Mouse (Mus musculus) CH12F3 (cell line): ENCODE results near the gene Olfr157.

Experiments
- in situ Hi-C: fragments of 300-500 bp; cut with MboI; formaldehyde crosslinking; loops from 2 replicates; pipeline ENCODE4 v1.14.3; 2020; ENCODE audit warnings: low sequenced_read_pairs

The Olfr157 gene

DNA sequence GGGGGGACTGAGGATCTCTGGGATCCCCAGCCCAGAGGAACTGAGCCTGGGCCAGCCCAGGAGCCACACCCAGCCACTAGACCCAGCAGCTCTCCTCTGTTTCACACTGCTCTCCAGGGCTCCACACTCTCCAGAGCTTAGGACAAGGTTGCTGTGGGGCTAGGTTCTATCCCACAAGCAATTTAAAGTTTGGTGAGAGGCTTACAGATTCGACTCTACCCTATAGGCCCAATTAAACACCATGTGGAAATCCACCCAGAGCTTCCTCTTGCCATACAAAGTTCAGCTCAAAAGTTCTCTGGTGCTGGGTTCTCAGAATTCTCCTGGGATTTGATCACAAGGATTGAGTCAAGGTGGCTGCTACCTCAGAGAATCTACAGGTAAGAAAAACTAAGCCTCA lies at the start of gene Olfr157:
Olfr157 (minus strand) TSS at position 101 of the 400 bp plus-strand sequence.
- in situ Hi-C loops = no loop called here

DNA sequence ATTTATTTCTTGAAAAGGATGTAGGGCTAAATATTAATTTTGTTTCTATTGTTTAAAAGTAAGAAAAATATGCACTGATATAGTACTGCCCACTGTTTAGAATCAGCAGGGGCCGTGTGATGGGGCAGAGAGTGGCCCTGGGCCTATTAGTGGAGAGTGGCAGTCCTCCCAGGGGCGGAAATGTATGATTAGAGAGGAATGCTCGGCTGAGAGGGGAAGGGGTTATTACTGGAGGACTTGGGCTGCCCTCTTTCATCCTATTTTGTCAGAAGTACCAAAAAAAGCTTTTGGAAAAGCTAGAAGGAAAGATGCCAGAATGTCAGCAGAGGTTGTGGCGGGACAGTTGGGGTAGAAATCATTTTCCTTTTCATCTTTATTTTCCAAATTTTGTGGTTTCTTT lies 44.2 kb upstream of the Olfr157 start:
- in situ Hi-C loops = no loop called here

DNA sequence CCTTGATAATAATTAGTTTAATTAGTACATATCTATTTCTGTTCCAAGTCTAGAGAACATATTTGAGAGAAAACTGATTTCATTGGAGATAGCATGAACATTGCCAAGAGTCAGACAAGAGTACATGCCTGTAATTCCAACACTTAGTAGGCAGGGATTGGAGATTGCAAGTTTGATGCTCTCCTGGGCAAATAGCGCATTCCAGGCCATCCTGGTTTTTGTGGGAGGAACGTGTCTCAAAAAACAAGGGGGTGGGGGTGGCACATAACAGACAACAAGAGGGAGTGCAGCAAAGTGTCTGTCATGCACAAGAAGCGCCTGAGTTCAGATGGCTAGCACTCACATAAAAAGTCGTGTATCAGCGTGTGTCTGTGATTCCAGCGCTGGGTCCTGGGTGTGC lies 39.6 kb upstream of the Olfr157 start:
- in situ Hi-C loops = no loop called here

DNA sequence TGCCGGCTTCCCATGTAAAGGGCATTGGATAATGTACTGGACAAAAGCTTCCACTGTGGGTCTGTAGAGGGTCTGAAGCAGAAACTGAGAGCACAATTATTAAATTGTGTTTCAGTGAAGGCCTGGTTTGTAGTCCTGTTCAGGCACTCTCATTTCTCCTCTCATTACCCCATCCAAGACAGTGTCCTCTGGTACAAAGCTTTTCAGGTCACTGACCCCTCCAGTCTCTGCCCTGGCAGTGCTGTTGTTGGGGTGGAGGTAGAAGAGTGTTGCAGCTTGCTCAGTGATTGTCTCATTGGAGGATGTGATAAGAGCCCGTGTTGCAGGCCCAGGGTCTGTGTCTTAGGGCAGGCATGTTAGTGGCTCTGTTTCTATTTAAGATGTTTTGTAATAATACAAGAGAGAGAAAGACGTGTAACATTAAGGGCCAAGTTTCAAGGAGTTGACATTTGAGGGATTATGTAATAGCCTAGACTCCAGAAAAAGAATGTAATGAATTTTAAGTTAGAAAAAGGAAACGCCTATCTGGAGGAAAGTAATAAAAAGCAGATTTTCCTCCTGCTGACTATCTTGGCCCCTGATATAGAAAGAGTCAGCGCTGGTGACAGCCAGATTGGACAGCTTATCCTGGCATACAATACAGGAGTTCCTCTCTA lies 38.2 kb upstream of the Olfr157 start:
- in situ Hi-C loops = no loop called here

DNA sequence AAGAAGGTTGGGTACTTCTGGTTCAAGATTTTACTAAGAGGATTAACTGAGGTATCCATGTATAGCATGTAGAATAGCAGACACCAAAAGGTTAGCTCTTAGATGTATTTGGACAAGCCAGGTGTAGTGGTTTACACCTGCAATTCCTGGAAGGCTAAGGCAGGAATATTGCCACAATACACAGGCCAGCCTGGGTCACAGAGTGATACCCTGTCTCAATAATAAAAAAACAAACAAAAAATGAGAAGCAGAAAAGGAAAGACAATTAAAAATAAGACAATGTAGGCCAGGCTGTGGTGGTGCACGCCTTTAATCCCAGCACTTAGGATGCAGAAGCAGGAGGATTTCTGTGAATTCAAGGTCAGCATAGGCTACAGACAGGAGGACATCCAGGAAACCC lies 37.2 kb upstream of the Olfr157 start:
- in situ Hi-C loops = no loop called here

DNA sequence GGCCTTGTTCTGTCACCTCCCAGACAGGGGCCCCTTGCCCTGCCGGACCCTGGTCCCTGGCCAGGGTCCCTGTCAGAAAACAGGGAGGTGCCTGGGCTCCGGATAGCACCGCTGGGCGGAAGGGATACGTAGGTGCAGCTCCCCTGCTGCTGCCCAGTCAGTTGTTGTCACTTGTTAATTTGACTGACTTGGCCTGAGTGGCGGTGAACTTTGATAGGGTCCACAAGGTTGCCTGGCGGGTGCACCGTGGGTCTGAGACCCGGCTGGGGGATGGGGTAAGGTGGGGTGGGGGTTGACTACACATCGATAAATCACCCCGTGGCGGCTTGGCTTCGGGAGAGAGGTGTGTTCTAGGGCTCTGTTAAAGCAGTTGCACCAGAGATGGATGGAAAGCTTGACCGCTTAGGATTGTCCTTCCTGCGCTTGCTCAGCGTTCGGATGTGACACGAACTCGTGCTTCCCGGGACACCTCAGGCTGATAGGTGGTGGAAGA lies 36.0 kb upstream of the Olfr157 start:
- in situ Hi-C loops = no loop called here

DNA sequence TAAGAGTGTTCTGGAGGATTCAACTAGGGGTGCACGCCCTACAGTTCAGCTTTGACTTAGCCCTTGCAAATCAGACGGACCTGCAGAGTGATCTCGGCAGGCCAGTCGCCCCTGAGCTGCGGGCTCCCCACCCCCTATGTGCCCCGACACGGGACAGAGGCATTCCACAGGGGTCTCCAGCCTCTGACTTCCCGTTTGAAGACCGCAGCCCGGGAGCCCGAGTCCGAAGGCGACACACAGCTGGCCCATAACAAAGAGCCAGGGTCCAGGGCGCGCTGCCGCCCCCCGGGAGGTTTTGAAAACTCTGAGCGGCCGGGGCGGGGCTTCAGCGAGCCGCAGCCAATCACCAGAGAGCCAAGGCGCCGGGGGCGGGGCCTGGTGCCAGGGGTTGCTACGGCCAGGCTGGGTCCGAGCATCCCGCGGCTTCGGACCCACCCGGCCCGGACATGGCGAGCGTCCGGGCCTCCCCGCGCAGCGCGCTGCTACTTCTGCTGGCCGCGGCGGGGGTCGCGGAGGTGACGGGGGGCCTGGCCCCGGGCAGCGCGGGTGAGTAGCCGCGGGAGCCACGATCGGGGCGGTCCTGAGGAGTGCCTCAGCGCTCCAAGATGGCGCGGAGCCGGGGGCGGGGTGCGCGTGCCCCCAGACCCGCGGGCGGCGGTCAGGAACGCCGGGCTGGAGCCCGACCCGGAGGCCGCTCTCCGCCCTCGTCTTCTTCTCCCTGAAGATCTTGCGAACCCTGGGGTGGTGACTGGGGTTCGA lies 35.3 kb upstream of the Olfr157 start, which contains the start of gene Reck:
Reck (plus strand) TSS at position 371 of the 759 bp plus-strand sequence.
- in situ Hi-C loops = no loop called here

DNA sequence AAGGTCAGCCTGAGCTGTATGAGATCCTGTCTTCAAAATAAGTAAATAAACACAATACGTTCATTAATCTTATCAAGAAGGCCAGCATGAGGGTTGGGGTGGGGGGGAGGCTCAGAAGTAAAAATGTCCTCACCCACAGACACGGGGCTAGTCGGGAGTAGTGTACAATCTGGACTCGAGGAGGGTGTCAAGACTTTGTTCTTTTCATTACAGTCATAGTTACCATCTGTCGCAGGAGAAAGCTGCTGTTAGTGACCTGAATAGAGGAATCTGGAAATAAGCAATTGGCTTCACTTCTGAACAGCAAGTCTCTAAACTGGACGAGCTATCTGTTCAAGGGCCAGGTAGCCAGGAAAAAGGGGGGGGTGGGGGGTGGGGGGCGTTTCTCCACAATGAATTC lies 34.5 kb upstream of the Olfr157 start:
- in situ Hi-C loops = loop anchor here (25.0 kb wide), 2 partner anchors 137 to 437 kb away; partner anchors contain the start of genes Fam166b, Hrct1, Spaar and Tesk1

DNA sequence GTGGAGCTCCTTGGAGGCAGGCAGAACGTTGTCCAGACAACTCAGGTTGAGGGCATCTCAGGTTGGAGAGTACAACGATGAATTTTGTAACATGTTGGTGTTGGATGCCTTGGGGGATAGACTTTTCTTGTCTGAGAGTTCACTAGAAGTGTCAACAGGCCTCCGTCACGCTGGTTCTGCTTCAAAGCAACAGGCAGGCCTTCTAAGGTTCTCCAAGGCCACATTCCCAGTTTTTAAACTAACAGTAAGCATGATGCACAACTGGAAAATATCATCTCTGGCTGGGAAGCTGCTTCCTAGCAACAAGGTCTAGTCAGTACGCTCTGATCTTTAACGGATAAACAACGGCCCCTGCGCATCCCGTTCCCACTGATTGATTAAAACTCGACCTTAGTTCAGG lies 29.8 kb upstream of the Olfr157 start:
- in situ Hi-C loops = loop anchor here (25.0 kb wide), 2 partner anchors 133 to 433 kb away; partner anchors contain the start of genes Fam166b, Hrct1, Spaar and Tesk1

DNA sequence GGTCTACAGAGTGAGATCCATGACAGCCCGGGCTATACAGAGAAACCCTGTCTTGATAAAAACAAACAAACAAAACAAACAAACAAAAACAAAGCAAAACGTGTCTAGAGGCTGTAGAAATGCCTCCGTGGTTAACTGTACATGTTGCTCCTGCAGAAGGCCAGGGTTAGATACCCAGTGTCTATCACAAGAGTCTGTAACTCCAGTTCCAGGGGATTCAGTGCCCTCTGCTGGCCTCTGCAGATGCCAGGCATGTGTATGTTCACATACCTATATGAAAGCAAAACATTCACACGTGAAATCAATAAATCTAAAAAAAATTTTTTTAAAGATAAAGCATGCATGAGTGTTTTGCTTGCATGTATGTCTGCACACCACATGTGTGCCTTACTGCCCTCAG lies 23.3 kb upstream of the Olfr157 start:
- in situ Hi-C loops = loop anchor here (25.0 kb wide), 2 partner anchors 126 to 426 kb away; partner anchors contain the start of genes Fam166b, Hrct1, Spaar and Tesk1

DNA sequence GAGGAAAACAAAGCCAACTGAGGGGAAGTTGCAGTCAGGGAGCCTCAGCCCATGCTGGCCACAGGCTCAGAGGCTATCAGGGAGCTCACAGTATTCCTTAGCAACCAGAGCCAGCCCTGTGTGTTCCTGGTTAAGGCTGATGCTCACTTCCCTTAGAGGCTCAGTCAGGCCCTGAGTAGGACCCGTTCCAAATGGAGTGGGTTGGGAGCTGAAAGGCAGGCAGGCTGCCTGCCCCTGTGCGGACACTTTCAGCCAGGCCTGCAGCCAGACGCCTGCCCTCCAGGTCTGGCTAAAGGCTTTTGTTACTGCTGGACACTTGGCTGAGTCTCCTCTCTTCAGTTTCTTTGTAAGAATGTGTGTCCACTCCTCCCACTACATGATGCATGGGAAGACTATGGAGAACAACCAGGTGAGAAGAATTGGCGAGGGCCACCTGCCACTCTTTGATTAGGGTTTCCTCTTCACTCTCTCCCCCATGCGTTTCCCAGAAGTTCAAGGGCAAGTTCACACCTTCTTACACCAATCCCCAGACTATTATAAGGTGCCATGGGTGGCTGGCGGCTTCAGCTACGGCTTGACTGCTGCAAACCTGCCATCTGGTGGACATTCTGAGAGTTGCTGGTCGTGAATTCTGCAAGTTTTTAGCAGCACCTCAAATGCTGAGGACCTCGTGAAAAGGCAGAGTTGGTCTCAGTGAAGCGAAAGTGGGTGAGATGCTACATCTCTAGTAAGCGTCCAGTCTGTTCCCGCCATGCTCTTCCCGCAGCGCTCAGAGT lies 20.9 kb upstream of the Olfr157 start:
- in situ Hi-C loops = loop anchor here (25.0 kb wide), 2 partner anchors 124 to 424 kb away; partner anchors contain the start of genes Fam166b, Hrct1, Spaar and Tesk1

DNA sequence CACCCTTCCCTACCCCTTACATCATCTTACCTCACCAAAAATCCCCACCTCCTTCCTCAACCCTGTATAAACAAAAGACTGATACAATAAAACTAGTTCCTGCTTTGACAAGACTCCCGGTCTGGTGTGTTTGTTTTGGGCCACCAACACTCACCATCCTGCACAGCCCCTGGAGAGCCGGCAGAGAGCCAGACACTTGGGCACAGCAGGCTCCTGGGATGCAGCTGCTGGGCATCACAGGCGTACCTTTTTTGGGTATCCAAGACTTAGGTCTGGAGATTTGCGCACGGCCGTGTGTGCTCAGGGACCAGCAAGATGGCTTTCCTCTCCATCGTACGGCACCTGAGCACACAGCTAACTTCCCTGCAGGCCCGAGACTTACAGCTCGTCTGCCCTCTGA lies 19.9 kb upstream of the Olfr157 start:
- in situ Hi-C loops = loop anchor here (25.0 kb wide), 2 partner anchors 123 to 423 kb away; partner anchors contain the start of genes Fam166b, Hrct1, Spaar and Tesk1

DNA sequence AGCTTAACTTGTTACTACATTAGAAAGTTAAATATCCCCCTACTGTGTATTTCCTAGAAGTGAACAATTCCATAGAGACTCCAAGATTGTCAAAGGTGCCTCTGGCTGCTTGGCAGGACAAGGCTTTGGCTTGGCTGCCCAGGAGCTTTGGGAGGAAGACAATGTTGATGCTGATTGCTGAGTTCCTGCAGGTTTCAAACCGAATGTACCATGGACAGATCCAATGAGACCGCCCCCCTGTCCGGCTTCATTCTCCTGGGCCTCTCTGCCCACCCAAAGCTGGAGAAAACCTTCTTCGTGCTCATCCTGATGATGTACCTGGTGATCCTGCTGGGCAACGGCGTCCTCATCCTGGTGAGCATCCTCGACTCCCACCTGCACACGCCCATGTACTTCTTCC lies 14.1 kb upstream of the Olfr157 start:
- in situ Hi-C loops = loop anchor here (25.0 kb wide), 2 partner anchors 117 to 417 kb away; partner anchors contain the start of genes Fam166b, Hrct1, Spaar and Tesk1

DNA sequence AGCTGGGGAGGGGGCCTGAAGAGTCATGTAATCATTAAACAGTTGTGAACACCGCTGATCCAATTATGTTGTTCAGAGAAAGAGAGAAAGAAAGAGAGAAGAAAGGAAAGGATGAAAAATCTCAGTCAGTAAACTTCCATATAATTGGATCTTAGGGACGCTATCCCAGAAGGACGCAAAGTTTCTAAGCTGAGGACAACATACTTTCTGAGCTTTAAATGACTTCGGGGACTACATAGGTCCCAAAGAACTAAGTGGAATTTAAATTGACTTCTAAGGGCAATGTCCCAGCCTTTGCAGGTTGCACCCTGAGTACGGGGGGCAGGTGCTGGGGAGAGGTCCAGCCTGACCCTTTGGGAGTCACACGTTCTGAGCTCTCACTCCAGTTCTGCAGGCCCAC lies 11.3 kb upstream of the Olfr157 start, which contains the start of gene Olfr155:
Olfr155 (plus strand) TSS at position 301 of the 400 bp plus-strand sequence.
- in situ Hi-C loops = loop anchor here (25.0 kb wide), 2 partner anchors 114 to 414 kb away; partner anchors contain the start of genes Fam166b, Hrct1, Spaar and Tesk1

DNA sequence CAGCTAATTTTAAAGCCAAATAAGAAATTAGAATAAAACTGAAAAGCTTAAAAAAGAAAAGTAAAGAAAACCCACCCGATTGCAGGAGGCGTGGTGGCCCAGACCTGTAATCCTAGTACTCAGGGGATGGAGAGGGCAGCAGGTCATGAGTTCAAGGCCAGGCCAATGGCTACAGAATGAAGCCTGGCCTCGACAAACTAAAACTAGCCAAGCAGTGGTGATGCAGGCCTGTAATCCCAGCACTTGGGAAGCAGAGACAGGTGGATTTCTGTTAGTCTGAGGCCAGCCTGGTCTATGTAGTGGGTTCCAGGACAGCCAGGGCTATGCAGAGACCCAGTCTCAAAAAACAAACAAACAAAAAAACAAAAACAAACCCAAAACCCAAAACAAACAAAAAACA lies 1.7 kb downstream of the Olfr157 start:
- in situ Hi-C loops = no loop called here

DNA sequence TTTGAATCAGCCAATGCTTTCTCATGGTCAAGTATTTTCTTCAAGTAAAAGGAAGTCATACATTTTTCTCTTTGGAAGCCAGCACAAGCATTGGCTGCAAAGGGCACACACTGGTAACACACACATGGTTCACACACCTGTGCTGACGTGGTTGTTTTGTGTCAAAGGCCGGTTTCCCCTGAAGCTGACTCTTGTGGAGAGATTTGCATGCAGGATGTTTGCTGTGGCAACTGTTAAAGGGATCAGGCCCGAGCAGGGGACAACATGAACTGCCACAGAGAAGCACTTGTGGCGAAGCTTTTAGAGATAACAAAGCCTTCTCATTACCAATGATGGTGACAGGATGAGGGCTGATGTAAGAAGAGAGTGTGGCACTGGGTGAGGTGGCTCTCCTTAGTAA lies 5.3 kb downstream of the Olfr157 start:
- in situ Hi-C loops = no loop called here

DNA sequence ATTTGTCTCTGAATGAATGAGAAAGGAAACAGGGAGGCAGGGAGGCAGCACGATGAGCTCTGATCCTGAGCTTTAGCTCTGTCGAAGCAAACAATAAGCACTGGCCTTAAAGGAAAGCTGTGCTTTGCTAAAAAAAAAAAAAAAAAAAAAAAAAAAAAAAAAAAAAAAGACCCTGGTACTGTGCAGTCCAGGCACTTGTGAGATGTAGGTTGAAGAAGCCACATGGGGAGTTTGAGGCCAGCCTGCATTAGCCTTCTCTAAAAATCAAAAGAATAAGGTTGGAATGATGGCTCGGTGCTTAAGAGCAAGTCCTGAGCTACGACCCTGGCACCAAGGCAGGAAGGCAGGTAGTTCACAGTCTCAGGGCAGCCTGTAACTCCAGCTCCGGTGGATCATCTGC lies 6.2 kb downstream of the Olfr157 start:
- in situ Hi-C loops = no loop called here

DNA sequence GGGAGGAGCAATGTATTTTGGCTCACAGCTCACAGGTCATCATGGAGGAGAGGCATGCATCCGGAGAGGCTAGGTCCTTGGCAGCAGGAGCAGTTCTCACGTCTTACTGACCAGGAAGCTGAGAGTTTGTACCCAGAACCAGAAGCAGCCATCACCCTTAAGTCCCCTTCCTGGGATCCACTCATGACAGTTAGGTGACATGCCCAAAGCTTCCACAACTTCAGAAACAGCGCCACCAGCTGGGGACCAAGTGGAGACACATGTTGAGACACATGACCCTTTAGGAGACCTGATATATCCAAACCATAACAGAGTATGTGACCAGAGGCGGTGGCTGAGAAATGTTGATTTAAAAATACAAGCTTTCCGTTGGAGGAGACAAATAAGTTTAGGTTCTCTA lies 8.0 kb downstream of the Olfr157 start:
- in situ Hi-C loops = no loop called here

DNA sequence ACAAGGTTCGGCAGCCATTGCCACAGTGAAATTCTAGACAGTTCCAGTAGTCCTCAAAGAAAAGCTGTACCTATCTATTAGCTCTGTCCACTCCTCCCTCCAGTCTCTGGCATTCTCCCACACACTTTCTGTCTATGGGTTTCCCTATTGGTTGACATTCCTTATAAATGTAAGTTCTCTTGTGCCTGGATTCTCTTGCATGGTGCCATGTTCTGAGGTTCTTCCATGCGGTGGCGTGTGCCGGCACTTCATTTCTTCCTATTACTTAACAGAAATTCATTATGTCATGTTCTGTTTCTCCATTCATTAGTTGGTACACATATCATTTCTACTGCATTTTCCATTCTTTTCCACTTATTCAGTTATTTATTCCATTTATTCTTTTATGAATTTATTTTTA lies 11.2 kb downstream of the Olfr157 start:
- in situ Hi-C loops = no loop called here

DNA sequence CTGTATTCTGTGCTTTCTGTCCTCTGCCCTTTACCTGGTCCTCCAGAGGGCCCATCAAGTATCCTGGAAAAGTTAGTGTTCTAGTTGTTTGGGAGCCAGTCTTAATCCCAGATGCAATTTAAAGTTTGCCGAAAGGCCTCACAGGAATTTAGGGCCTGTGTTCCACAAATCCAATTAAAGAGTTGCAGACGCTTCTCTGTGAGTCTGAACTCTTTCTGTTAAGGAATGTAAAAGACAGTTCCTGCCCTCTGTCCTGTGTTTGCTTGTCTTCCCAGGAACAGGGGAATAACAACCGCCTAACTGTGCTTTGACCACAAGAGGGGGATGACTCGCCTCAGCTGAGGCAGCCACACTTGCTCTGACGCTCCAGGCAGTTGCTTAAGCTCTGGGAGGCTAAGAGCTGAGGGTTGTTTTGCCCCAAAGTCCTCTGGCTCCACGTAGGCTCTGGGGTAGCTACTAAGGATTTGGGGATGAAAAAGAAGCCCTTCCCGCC lies 16.1 kb downstream of the Olfr157 start, which contains the start of gene Olfr156:
Olfr156 (minus strand) TSS at position 51 of the 493 bp plus-strand sequence.
- in situ Hi-C loops = no loop called here
